Mouse (Mus musculus): ENCODE data around the gene Gnl1.
"Not testable (repeated sequence)": the region's sequence is repeated elsewhere in the genome, so short reads cannot be mapped to it uniquely, and the experiment has no call there.

GRCm38 (mm10) chr17:35952559-35952958, 27.1 kb upstream of the Gnl1 start:
- TF ChIP-seq CTCF, EP300 (IDR thresholded peaks at IDR 0.05; ENCODE audit: low read depth): not testable (repeated sequence)
